ENCODE assay signal across 15 mouse cellular contexts in the genomic region with DNA sequence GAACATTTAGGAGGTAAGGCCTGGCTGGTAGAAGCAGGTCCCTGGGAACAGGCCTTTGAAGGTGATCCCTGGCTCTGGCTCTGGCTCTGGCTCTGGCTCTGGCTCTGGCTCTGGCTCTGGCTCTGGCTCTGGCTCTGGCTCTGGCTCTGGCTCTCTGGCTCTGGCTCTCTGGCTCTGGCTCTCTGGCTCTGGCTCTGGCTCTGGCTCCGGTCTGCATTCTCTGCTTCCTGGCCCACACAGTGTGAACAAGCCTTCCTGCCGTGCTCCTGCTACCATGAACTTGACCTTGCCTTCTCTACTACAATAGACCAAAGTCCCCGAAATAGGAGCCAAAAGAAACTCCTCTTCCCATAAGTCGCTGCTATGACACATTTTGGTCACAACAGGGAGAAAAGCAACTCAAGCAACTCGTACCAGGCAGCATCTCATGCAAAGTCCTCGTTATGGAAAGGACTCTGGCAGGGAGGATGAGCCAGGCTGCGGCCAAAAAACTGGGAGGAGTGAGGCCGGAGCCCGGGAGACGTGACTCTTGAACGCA.
DNase-seq lines count a peak whose midpoint lies in the region; ATAC-seq lines count a peak whose summit lies in the region.
"Had no signal": no experiment of that assay in that cellular context is flagged by ENCODE, and none has a peak within 500 bp of the region (broad histone marks: within the 10 kb centered on the region; RNA-seq: fewer than 3 reads in every experiment).

No protein-coding gene starts in this region.

- ATAC-seq in forebrain, embryonic 16.5 days: no peak
- ATAC-seq in forebrain, embryonic 11.5 days (replicated peaks; ENCODE audit: low FRiP score): no peak
- ATAC-seq: lung, postnatal 0 days; midbrain, embryonic 13.5 days; Patski had no signal

- H3K4me1 ChIP-seq in forebrain, embryonic 16.5 days (replicated peaks; ENCODE audit: control insufficient read depth, insufficient read depth, low read length): peaks cover 10% of the 10 kb centered on the region; the same call in 1 of the 2 replicates
- H3K4me1 ChIP-seq in forebrain, embryonic 11.5 days (replicated peaks; ENCODE audit: control insufficient read depth, insufficient read depth, low read length): no peaks in the 10 kb centered on the region
- H3K4me1 ChIP-seq: neural tube, embryonic 12.5 days had no signal

- H3K9me3 ChIP-seq in forebrain, embryonic 16.5 days (ENCODE audit: control insufficient read depth, low read length): no peaks in the 10 kb centered on the region
- H3K9me3 ChIP-seq in forebrain, embryonic 11.5 days (ENCODE audit: control insufficient read depth, low read length): no peaks in the 10 kb centered on the region
- H3K9me3 ChIP-seq: heart, embryonic 13.5 days; limb, embryonic 15.5 days; midbrain, embryonic 13.5 days; neural tube, embryonic 12.5 days had no signal

- H3K4me3 ChIP-seq in forebrain, embryonic 16.5 days (replicated peaks; ENCODE audit: low read length): no peak overlapping the region
- H3K4me3 ChIP-seq in forebrain, embryonic 11.5 days (ENCODE audit: low read depth, low read length): no peak overlapping the region
- H3K4me3 ChIP-seq: heart, embryonic 13.5 days; limb, embryonic 15.5 days; midbrain, embryonic 13.5 days; neural tube, embryonic 12.5 days had no signal

- H3K4me2 ChIP-seq in forebrain, embryonic 16.5 days (ENCODE audit: low read length): no peak overlapping the region
- no peak overlapping the region for H3K4me2 ChIP-seq in forebrain, embryonic 11.5 days (ENCODE audit: low read depth, low read length, severe bottlenecking)
- H3K4me2 ChIP-seq: heart, embryonic 13.5 days; limb, embryonic 15.5 days; midbrain, embryonic 13.5 days; neural tube, embryonic 12.5 days had no signal

- H3K27ac ChIP-seq in forebrain, embryonic 16.5 days (ENCODE audit: low read length): peak overlapping the region; percentile 50; the same call in 1 of the 2 replicates
- no peak overlapping the region for H3K27ac ChIP-seq in forebrain, embryonic 11.5 days (ENCODE audit: low read depth, low read length)
- H3K27ac ChIP-seq: heart, embryonic 13.5 days; limb, embryonic 15.5 days; midbrain, embryonic 13.5 days; neural tube, embryonic 12.5 days had no signal

- intact Hi-C loops in left cerebral cortex, postnatal 14 days (cut with DNase I): no loop called here

- 70% methylated on average over 11 of the region's 11 CpGs for WGBS in forebrain, embryonic 16.5 days
- 88% methylated on average over 11 of the region's 11 CpGs for WGBS in forebrain, embryonic 11.5 days

- H3K36me3 ChIP-seq in forebrain, embryonic 16.5 days (ENCODE audit: control insufficient read depth, insufficient read depth): no peaks in the 10 kb centered on the region
- H3K36me3 ChIP-seq in forebrain, embryonic 11.5 days (ENCODE audit: control insufficient read depth, insufficient read depth, low read length): no peaks in the 10 kb centered on the region
- H3K36me3 ChIP-seq: heart, embryonic 13.5 days; limb, embryonic 15.5 days; midbrain, embryonic 13.5 days; neural tube, embryonic 12.5 days had no signal

- no peak overlapping the region for H3K9ac ChIP-seq in forebrain, embryonic 16.5 days (replicated peaks; ENCODE audit: low read depth, low read length)
- no peak overlapping the region for H3K9ac ChIP-seq in forebrain, embryonic 11.5 days (ENCODE audit: low read length)
- H3K9ac ChIP-seq: heart, embryonic 13.5 days; limb, embryonic 15.5 days; midbrain, embryonic 13.5 days; neural tube, embryonic 12.5 days had no signal

- no peak for DNase-seq in forebrain, embryonic 11.5 days (ENCODE audit: low spot score)
- DNase-seq in urinary bladder, postnatal 14 days (ENCODE audit: low spot score): peak; percentile 6
- no peak for DNase-seq in urinary bladder, adult 18-20 months (ENCODE audit: low spot score in 2 of 2)
- DNase-seq in heart, adult 8-10 months (ENCODE audit: low spot score): peak; percentile 41
- no peak for DNase-seq in right cerebral cortex, postnatal 4 days
- no peak for DNase-seq in left cerebral cortex, postnatal 14 days (ENCODE audit: low spot score in 2 of 2)
- DNase-seq: kidney, postnatal 14 days; retina, postnatal 1 day had no signal

- H3K27me3 ChIP-seq in forebrain, embryonic 16.5 days (replicated peaks; ENCODE audit: control insufficient read depth, insufficient read depth, low read length): no peaks in the 10 kb centered on the region
- no peaks in the 10 kb centered on the region for H3K27me3 ChIP-seq in forebrain, embryonic 11.5 days (ENCODE audit: control insufficient read depth, insufficient read depth, low read length)
- H3K27me3 ChIP-seq: heart, embryonic 13.5 days; limb, embryonic 15.5 days; midbrain, embryonic 13.5 days; neural tube, embryonic 12.5 days; Patski had no signal

Comparison
In these comparisons a context has a peak if more than half of its experiments do, and no peak if none do; other contexts are left out.
1. DNase-seq: peak in urinary bladder, postnatal 14 days (single experiment) and heart, adult 8-10 months (single experiment); none in forebrain, embryonic 11.5 days (single experiment), urinary bladder, adult 18-20 months (0 of 2), right cerebral cortex, postnatal 4 days (single experiment) and left cerebral cortex, postnatal 14 days (0 of 2).